Mouse (Mus musculus): ENCODE data around the gene Eif4e2. TPM values are rescaled to one million over a fixed set of nuclear protein-coding genes. Genes with fewer than 3 reads are reported as not detected.
A peak's percentile ranks its signal among the peaks of the same experiment; 100 is the strongest.

Gene Eif4e2
- polyA plus RNA-seq, 1 experiment from 2014 or later, result 146 TPM

GRCm38 (mm10) chr1:87214748-87215147, 1.0 kb downstream of the Eif4e2 start:
- Histone ChIP-seq H3K27ac (ENCODE audit: low read length) (peak overlapping the region; percentile 99; the same call in 1 of the 2 replicates), H3K36me3 (ENCODE audit: control insufficient read depth, insufficient read depth, low read length) (peaks cover 2% of the 10 kb centered on the region; the same call in 1 of the 2 replicates), H3K4me1 (replicated peaks; ENCODE audit: control insufficient read depth, insufficient read depth, low read length) (peaks cover 14% of the 10 kb centered on the region), H3K9me3 (ENCODE audit: control insufficient read depth, low read length) (no peaks in the 10 kb centered on the region), H3K4me3 (ENCODE audit: low read length) (peak overlapping the region; percentile 83), H3K27me3 (ENCODE audit: control insufficient read depth, insufficient read depth, low read depth, low read length) (no peaks in the 10 kb centered on the region), H3K9ac (ENCODE audit: low read length) (peak overlapping the region; percentile 97), H3K4me2 (ENCODE audit: low read depth, low read length) (peak overlapping the region; percentile 74)
- ATAC-seq (ENCODE audit: low read depth), result no peak
- 5% methylated on average over 4 of the region's 4 CpGs for WGBS

GRCm38 (mm10) chr1:87217938-87218337, 4.2 kb downstream of the Eif4e2 start:
- Histone ChIP-seq H3K4me2 (ENCODE audit: low read depth, low read length) (no peak overlapping the region), H3K9ac (ENCODE audit: low read length) (no peak overlapping the region), H3K27ac (ENCODE audit: low read length) (no peak overlapping the region), H3K9me3 (ENCODE audit: control insufficient read depth, low read length) (no peaks in the 10 kb centered on the region), H3K36me3 (ENCODE audit: control insufficient read depth, insufficient read depth, low read length) (peaks cover 29% of the 10 kb centered on the region), H3K4me3 (ENCODE audit: low read length) (no peak overlapping the region), H3K27me3 (ENCODE audit: control insufficient read depth, insufficient read depth, low read depth, low read length) (no peaks in the 10 kb centered on the region), H3K4me1 (replicated peaks; ENCODE audit: control insufficient read depth, insufficient read depth, low read length) (peaks cover 12% of the 10 kb centered on the region)
- 54% methylated on average over 3 of the region's 3 CpGs for WGBS
- no peak for ATAC-seq (ENCODE audit: low read depth)

- Histone ChIP-seq H3K4me3 (ENCODE audit: low read length) (no peak overlapping the region), H3K4me1 (replicated peaks; ENCODE audit: control insufficient read depth, insufficient read depth, low read length) (no peaks in the 10 kb centered on the region), H3K9me3 (ENCODE audit: control insufficient read depth, low read length) (no peaks in the 10 kb centered on the region), H3K27me3 (ENCODE audit: control insufficient read depth, insufficient read depth, low read depth, low read length) (no peaks in the 10 kb centered on the region), H3K4me2 (ENCODE audit: low read depth, low read length) (no peak overlapping the region), H3K27ac (ENCODE audit: low read length) (no peak overlapping the region), H3K36me3 (ENCODE audit: control insufficient read depth, insufficient read depth, low read length) (peaks cover 77% of the 10 kb centered on the region), H3K9ac (ENCODE audit: low read length) (no peak overlapping the region)
- 98% methylated on average over 8 of the region's 8 CpGs for WGBS
- no peak for ATAC-seq (ENCODE audit: low read depth)
Observed at GRCm38 (mm10) chr1:87225739-87226138, 12.0 kb downstream of the Eif4e2 start.

GRCm38 (mm10) chr1:87226409-87227159, 12.9 kb downstream of the Eif4e2 start:
- Histone ChIP-seq H3K4me1 (replicated peaks; ENCODE audit: control insufficient read depth, insufficient read depth, low read length) (no peaks in the 10 kb centered on the region), H3K9me3 (ENCODE audit: control insufficient read depth, low read length) (no peaks in the 10 kb centered on the region), H3K4me2 (ENCODE audit: low read depth, low read length) (no peak overlapping the region), H3K4me3 (ENCODE audit: low read length) (no peak overlapping the region), H3K9ac (ENCODE audit: low read length) (no peak overlapping the region), H3K27me3 (ENCODE audit: control insufficient read depth, insufficient read depth, low read depth, low read length) (no peaks in the 10 kb centered on the region), H3K36me3 (ENCODE audit: control insufficient read depth, insufficient read depth, low read length) (peaks cover 70% of the 10 kb centered on the region), H3K27ac (ENCODE audit: low read length) (no peak overlapping the region)
- ATAC-seq (ENCODE audit: low read depth), result no peak
- 100% methylated on average over 1 of the region's 1 CpGs for WGBS

- Histone ChIP-seq H3K9ac (ENCODE audit: low read length) (no peak overlapping the region), H3K27me3 (ENCODE audit: control insufficient read depth, insufficient read depth, low read depth, low read length) (no peaks in the 10 kb centered on the region), H3K4me1 (replicated peaks; ENCODE audit: control insufficient read depth, insufficient read depth, low read length) (no peaks in the 10 kb centered on the region), H3K27ac (ENCODE audit: low read length) (no peak overlapping the region), H3K9me3 (ENCODE audit: control insufficient read depth, low read length) (no peaks in the 10 kb centered on the region), H3K4me2 (ENCODE audit: low read depth, low read length) (no peak overlapping the region), H3K4me3 (ENCODE audit: low read length) (no peak overlapping the region), H3K36me3 (ENCODE audit: control insufficient read depth, insufficient read depth, low read length) (peaks cover 68% of the 10 kb centered on the region)
- no peak for ATAC-seq (ENCODE audit: low read depth)
- 91% methylated on average over 3 of the region's 3 CpGs for WGBS
Observed at GRCm38 (mm10) chr1:87227160-87227550, 13.4 kb downstream of the Eif4e2 start.

- Histone ChIP-seq H3K27ac (ENCODE audit: low read length) (no peak overlapping the region), H3K4me1 (replicated peaks; ENCODE audit: control insufficient read depth, insufficient read depth, low read length) (no peaks in the 10 kb centered on the region), H3K9ac (ENCODE audit: low read length) (no peak overlapping the region), H3K4me2 (ENCODE audit: low read depth, low read length) (no peak overlapping the region), H3K27me3 (ENCODE audit: control insufficient read depth, insufficient read depth, low read depth, low read length) (no peaks in the 10 kb centered on the region), H3K4me3 (ENCODE audit: low read length) (no peak overlapping the region), H3K9me3 (ENCODE audit: control insufficient read depth, low read length) (no peaks in the 10 kb centered on the region), H3K36me3 (ENCODE audit: control insufficient read depth, insufficient read depth, low read length) (peaks cover 52% of the 10 kb centered on the region)
- ATAC-seq (ENCODE audit: low read depth), result no peak
- WGBS, result 86% methylated on average over 5 of the region's 5 CpGs
Observed at GRCm38 (mm10) chr1:87230606-87231005, 16.9 kb downstream of the Eif4e2 start.

GRCm38 (mm10) chr1:87232197-87232596, 18.5 kb downstream of the Eif4e2 start:
- Histone ChIP-seq H3K36me3 (ENCODE audit: control insufficient read depth, insufficient read depth, low read length) (peaks cover 38% of the 10 kb centered on the region), H3K27ac (ENCODE audit: low read length) (no peak overlapping the region), H3K27me3 (ENCODE audit: control insufficient read depth, insufficient read depth, low read depth, low read length) (no peaks in the 10 kb centered on the region), H3K4me3 (ENCODE audit: low read length) (no peak overlapping the region), H3K4me1 (replicated peaks; ENCODE audit: control insufficient read depth, insufficient read depth, low read length) (no peaks in the 10 kb centered on the region), H3K9ac (ENCODE audit: low read length) (no peak overlapping the region), H3K4me2 (ENCODE audit: low read depth, low read length) (no peak overlapping the region), H3K9me3 (ENCODE audit: control insufficient read depth, low read length) (no peaks in the 10 kb centered on the region)
- no peak for ATAC-seq (ENCODE audit: low read depth)
- WGBS, result 89% methylated on average over 7 of the region's 7 CpGs

GRCm38 (mm10) chr1:87239056-87239455, 25.3 kb downstream of the Eif4e2 start:
- H3K4me1 ChIP-seq (replicated peaks; ENCODE audit: control insufficient read depth, insufficient read depth, low read length), result no peaks in the 10 kb centered on the region
- H3K9me3 ChIP-seq (ENCODE audit: control insufficient read depth, low read length), result no peaks in the 10 kb centered on the region
- ATAC-seq (ENCODE audit: low read depth), result no peak
- no peak overlapping the region for H3K4me3 ChIP-seq (ENCODE audit: low read length)
- H3K27me3 ChIP-seq (ENCODE audit: control insufficient read depth, insufficient read depth, low read depth, low read length), result no peaks in the 10 kb centered on the region
- 49% methylated on average over 8 of the region's 8 CpGs for WGBS
- H3K36me3 ChIP-seq (ENCODE audit: control insufficient read depth, insufficient read depth, low read length), result peaks cover 8% of the 10 kb centered on the region; the same call in 1 of the 2 replicates
- no peak overlapping the region for H3K27ac ChIP-seq (ENCODE audit: low read length)
- no peak overlapping the region for H3K4me2 ChIP-seq (ENCODE audit: low read depth, low read length)
- no peak overlapping the region for H3K9ac ChIP-seq (ENCODE audit: low read length)

- peaks cover 4% of the 10 kb centered on the region; the same call in 1 of the 2 replicates for H3K36me3 ChIP-seq (ENCODE audit: control insufficient read depth, insufficient read depth, low read length)
- ATAC-seq (ENCODE audit: low read depth), result no peak
- H3K9me3 ChIP-seq (ENCODE audit: control insufficient read depth, low read length), result no peaks in the 10 kb centered on the region
- no peak overlapping the region for H3K4me2 ChIP-seq (ENCODE audit: low read depth, low read length)
- no peak overlapping the region for H3K9ac ChIP-seq (ENCODE audit: low read length)
- WGBS, result 85% methylated on average over 8 of the region's 8 CpGs
- H3K27ac ChIP-seq (ENCODE audit: low read length), result no peak overlapping the region
- no peak overlapping the region for H3K4me3 ChIP-seq (ENCODE audit: low read length)
- H3K27me3 ChIP-seq (ENCODE audit: control insufficient read depth, insufficient read depth, low read depth, low read length), result no peaks in the 10 kb centered on the region
- no peaks in the 10 kb centered on the region for H3K4me1 ChIP-seq (replicated peaks; ENCODE audit: control insufficient read depth, insufficient read depth, low read length)
Observed at GRCm38 (mm10) chr1:87243021-87243420, 29.3 kb downstream of the Eif4e2 start.

All from lung, embryonic 16.5 days (tissue).